Mouse (Mus musculus) adipocyte (in vitro differentiated cells): ENCODE measurements at regions not wholly inside any gene's neighbourhood (a gene's known extent, or its start where the extent isn't known, plus 50 kb on each side); places are given as distances from the start of the nearest gene placed in this dataset.
"Not testable (repeated sequence)": the region's sequence is repeated elsewhere in the genome, so short reads cannot be mapped to it uniquely, and the experiment has no call there.

Experiments
- DNase-seq: peaks from one replicate; pipeline ENCODE4 v3.0.0-alpha.2; 2016; ENCODE audit warnings: low spot score

DNA sequence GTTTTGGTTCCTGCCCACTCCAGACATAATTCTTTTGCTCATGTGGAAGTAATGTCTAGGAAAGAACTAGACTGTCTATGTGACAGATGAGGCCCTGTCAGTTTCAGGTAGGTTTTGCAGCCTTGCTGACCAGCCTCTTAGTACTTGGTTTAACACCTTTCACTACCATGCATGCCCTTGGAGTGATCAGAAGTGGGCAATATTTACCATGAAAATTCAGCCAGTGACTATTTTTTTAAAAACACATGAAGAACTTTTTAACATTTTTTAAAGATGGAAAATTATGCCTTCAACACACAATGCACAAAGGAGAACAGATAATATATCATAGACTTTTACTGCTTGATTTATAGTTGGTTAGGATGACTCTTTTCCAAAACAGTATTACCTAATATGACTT, 58.1 kb downstream of the Cox7c start:
- no peak for DNase-seq

DNA sequence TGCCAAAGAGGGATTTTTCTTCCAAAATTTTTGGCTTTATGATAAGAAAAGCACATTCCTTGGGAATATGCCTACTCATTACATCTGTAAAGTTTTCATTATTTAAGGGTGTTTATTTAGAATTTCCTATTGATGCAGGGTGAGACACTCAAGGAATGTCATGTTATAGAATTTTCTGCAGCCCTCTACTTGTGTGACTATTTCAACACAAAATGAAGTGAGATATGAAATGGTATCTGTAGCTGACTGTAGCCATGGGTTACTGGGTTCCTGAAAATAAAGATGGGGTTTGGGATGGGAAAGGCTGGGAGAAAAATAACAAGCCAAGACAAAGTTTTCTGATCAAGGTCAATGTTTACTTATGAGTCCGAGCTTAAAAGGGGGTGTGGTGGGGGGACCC, 64.6 kb downstream of the Cox7c start:
- no peak for DNase-seq

DNA sequence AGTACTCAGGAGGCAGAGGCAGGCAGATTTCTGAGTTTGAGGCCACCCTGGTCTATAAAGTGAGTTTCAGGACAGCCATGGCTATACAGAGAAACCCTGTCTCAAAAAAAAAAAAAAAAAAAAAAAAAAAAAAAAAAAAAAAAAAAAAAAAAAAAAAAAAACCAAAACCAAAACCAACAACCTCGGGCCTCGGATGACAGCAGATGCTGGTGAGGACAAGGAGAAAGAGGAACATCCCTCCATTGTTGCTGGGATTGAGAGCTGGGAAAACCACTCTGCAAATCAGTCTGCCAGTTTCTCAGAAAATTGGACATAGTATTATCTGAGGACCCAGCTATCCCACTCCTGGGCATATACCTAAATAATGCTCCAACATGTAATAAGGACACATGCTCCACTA, 82.7 kb downstream of the Cox7c start:
- DNase-seq = not testable (repeated sequence)

DNA sequence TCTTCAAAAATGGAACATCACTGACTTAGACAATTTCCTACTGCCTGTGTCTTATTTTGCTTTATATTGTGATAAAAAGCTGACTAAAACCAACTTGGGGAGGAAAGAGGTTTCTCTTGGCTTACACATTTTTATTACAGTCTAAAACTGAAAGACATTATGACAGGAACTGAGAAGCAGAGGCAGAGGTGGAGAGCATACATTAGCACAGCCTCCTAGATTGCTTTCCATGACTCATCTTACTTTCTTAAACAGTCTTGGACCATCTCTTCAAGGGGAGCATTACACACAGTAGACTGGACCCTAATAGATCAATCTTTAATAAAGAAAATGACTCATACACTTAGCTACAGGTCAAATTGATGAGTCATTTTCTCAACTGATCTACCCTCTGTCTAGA, 91.4 kb downstream of the Cox7c start:
- DNase-seq = no peak

DNA sequence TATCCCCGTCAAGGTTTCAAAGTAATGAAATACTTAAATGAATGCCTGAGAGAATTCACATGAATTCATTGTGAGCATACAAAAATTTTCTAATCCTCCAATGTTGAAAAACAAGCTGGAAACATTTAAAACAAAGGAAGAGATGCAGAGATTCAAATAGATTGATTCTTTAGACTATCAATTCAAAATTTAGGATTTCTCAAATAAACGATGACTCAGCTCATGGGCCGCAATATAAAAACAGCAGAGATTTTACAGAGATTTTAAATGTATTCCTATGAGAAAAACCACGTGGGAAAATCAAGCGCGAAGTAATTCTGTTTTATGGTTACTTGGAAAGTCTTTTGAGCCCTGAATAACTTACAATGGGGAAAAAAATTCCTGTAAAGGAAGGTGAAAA, 93.8 kb downstream of the Cox7c start:
- DNase-seq = no peak

DNA sequence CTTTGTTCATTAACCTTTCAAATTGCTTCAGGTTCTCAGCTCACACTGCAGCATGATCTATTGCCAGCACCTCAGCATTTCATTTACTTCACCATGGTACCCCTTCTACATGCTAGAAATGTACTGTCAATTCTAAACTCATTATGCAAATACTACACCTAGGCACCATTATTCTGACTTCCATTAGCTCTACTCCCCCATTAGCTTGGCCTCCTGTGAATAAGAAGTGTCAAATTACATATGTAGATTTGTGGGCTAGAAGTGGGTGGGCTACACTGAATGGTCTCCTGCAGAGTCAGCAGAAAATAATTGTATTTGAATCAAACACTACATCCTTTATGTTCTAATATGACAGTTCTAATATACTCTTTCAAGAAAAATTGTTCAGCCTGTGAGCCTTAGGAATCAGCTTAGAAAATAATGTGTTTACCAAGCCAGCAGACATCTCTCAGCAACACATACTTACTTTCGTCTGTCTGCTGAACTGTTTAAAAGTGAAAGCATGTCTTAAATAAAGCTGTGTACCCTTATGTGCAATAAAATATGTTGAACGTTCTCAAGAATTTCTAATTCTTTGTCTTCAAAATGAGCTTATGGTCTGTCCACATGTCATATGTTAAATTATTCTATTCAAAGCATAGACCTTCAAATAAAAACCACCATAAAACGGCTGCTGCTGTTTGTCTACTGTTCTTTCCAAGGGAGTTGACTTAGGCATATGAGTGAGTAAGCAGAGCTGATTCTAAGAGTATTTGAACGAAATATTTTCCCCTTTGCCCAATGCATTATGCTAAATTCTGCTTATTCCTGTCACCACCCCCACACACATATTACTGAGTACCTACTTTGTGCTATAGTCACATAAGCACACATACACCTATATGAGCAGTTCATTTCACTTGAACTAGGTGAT, 119.6 kb downstream of the Cox7c start:
- no peak for DNase-seq

DNA sequence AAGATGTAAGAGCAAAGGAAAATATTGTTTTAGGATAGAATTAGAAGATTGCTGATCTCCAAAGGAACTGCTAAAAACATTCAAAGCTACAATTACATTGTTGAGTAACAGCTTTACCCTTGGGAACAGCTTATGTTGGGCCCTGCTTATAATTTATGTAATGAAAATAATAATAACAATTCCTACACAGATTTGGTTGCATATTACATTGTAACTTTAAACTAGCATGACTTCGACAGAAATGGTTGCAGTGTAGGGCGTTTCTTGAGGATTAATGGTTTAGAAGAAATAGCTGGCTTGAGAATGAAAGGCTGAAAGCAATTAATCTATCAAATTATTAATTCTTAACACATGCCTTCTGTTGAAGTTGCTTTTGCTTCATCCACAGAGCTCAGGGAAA, 120.4 kb downstream of the Cox7c start:
- DNase-seq = no peak

DNA sequence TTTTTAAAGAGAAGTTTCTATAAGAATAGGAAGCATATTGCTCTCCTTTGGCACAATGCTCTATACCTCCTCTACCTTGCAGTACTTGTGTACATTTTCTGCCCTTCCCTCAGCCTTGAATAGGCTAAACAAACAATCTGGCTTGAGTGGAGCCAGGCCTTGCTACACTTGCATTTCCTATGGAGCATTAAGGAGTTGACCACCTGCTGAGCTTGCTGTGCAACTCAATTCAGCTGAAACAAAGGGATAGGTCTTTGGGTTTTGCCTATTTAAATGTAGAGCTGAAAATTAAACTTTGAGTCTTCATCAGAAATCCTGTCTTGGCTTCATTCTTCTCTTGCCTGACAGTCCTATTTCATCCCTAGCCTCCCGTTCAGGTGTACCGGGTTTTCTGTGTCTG, 124.0 kb downstream of the Cox7c start:
- DNase-seq = no peak

DNA sequence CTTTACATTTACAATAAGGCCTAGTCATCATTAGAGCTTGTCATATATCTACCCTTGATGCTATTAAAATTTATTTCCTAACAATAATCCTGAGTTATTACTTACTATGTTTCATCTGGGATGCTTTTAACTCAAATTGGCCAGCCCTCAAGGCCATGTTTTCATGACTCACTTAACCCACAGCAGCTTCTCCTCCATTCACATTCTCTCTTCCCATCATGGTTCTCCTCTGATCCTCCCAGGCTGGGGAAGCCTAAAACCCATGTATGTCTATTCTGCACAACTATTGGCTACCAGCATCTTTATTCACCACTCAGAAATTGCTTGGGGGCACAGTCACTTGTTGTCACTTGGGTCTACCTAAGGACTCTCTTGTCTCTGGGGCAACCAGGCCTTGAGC, 144.9 kb downstream of the Cox7c start:
- no peak for DNase-seq

DNA sequence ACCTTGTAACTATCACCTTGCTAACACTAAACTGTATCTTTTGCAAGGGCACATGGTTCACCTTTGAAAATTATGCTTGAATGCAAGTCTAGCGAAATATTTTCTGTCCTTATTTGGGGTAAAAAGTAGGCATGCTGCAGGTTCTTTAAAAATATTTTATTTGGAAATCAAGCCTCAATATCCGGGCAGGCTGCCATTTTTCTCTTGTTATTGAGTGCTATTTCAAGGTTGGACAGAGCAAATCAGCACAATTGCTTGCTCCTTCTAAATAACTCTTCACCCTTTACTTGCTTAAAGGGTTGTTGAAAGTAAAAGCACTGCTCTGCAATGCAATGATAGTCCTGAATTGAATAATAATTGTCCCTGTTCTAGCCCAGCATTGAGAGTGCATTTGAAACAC, 149.0 kb downstream of the Cox7c start:
- peak; percentile 3 for DNase-seq

DNA sequence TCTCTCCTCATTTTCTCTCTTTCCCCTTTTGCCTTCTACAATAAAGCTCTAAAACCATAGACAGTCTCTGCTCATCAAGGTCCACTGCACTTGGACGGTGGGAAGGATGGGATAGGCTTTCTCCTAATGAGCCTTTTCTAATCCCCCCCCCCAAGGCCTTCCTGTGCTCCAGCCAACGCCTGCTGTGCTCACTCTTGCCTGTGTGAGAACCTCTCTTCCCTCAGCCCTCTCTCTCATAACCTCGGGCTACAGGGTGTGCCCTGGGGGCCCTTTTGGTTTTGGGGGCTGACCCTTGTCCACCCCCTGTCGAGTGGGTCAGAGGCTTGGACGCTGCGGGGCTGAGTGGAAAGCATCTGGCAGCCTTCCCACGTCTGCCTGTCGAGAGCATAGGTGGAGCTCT, 151.6 kb downstream of the Cox7c start:
- no peak for DNase-seq

DNA sequence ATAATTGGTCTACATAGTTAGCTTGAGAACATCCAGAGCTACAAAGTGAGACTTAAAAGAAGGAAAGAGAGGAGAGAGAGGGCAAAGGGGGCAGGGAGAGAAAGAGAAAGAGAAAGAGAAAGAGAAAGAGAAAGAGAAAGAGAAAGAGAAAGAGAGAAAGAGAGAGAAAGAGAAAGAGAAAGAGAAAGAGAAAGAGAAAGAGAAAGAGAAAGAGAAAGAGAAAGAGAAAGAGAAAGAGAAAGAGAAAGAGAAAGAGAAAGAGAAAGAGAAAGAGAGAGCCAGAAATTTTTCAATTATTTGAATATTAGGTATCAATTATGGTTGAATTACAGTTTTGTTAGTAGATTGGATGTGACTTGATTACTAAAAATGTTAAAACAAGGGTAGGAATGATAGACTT, 156.9 kb downstream of the Cox7c start:
- DNase-seq = not testable (repeated sequence)

DNA sequence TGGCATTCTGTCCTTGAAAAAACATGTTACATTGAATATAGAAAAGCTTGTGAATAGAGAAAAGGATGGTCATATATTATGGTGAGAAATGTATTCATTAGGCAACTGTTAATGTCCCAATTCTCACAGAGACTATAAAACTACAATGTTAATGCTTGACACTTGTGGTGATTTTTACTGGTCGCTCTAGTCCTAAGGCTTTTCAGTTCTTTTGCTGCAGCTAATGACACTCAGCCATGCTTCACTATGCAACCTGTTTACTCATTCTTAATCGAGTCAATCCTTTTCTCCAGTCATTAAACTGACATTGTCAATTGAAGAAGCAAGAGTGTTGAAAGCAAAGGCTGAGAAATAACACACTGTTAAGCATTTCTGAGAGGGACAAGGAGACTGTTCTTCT, 163.9 kb downstream of the Cox7c start:
- no peak for DNase-seq

DNA sequence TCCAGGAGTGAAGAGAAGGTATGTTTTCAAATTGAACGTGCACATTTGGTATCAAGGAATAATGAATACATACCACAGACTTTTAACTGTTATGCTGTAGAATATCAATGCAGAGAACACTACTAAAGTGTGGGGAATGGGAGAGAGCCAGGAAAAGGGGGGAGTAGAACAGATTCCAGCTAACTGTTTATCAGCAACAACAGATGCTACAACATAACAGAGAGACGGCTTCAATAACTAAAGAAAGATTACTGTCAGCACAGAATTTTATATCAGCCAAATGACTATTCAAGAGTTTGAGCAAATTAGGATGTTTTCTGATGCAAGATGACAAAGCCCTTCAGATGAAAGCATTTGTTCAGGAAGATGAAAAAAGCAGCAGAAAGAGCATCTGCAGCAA, 183.0 kb downstream of the Cox7c start:
- DNase-seq = no peak

DNA sequence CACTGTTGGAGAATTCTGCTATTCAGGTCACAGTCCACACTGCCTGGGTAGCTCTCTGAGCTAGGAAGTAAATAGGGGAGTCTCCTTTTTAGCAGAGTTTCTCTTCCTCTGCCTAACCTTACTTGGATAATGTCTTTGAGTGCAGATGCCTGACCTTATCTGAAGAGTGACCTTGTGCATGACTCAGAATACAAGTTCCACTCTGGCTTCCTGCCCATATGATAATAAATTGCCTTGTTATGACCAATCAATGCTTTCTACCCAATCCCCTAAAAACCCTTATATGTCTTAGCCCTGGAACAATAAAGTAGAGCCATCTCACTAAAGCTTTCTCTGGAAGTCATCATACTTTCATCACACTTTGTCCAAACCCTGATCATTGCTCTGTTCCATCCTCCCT, 198.4 kb downstream of the Cox7c start:
- DNase-seq = no peak

DNA sequence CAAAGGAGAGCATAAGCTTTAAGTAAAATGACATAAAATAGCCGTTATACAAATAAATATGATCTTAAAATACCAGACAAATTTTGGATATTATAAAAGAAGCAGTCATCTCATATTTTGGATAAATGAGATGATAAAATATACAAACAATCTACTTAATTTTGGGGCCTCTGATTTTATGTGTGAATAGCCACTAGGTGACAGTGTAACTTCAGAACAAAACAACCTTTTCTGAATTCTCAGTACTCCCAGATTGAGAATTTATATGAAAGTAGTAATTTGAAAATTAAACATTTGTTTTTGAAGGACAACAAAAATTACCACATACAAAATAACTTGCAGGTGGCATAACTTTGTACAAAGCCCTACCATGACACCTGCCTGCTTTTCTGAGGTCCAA, 216.8 kb downstream of the Cox7c start:
- no peak for DNase-seq
